22 mouse cellular contexts compared by ENCODE assay signal in genomic region chr8:45776977-45777376, GRCm38 (mm10).
"Had no signal": no experiment of that assay in that cellular context is flagged by ENCODE, and none has a peak within 500 bp of the region (broad histone marks: within the 10 kb centered on the region; RNA-seq: fewer than 3 reads in every experiment).

No protein-coding gene starts in this region.

- H3K27me3 ChIP-seq: limb, embryonic 13.5 days; liver, embryonic 12.5 days; liver, embryonic 15.5 days; lung, embryonic 15.5 days; megakaryocyte, embryonic 14.5 days; midbrain, embryonic 13.5 days; stomach, embryonic 15.5 days had no signal

- H3K4me3 ChIP-seq: limb, embryonic 10.5 days; limb, embryonic 13.5 days; liver, embryonic 12.5 days; liver, embryonic 15.5 days; lung, embryonic 15.5 days; megakaryocyte, embryonic 14.5 days; midbrain, embryonic 10.5 days; midbrain, embryonic 13.5 days; stomach, embryonic 15.5 days had no signal

- DNase-seq: kidney, adult 2 months; kidney, postnatal 25 days; liver; lung, adult 18-20 months; lung, postnatal 10 days; lung, postnatal 36 days; right cerebral cortex, postnatal 14 days; spleen, adult 18-20 months; thymus, adult 18-20 months; thymus, postnatal 36 days had no signal

- H3K4me1 ChIP-seq: limb, embryonic 10.5 days; limb, embryonic 13.5 days; liver, embryonic 12.5 days; liver, embryonic 15.5 days; lung, embryonic 15.5 days; megakaryocyte, embryonic 14.5 days; midbrain, embryonic 10.5 days; midbrain, embryonic 13.5 days; stomach, embryonic 15.5 days had no signal

- H3K9me3 ChIP-seq: limb, embryonic 10.5 days; limb, embryonic 13.5 days; liver, embryonic 12.5 days; liver, embryonic 15.5 days; lung, embryonic 15.5 days; midbrain, embryonic 10.5 days; midbrain, embryonic 13.5 days; stomach, embryonic 15.5 days had no signal

- H3K4me2 ChIP-seq: limb, embryonic 13.5 days; liver, embryonic 12.5 days; liver, embryonic 15.5 days; lung, embryonic 15.5 days; midbrain, embryonic 13.5 days; stomach, embryonic 15.5 days had no signal

- H3K27ac ChIP-seq: kidney, postnatal 0 days; limb, embryonic 10.5 days; limb, embryonic 13.5 days; liver, embryonic 12.5 days; liver, embryonic 15.5 days; lung, embryonic 15.5 days; midbrain, embryonic 10.5 days; midbrain, embryonic 13.5 days; stomach, embryonic 15.5 days had no signal

- H3K9ac ChIP-seq: limb, embryonic 13.5 days; liver, embryonic 12.5 days; liver, embryonic 15.5 days; lung, embryonic 15.5 days; midbrain, embryonic 13.5 days; stomach, embryonic 15.5 days had no signal

- ATAC-seq: intestine, postnatal 0 days; liver, embryonic 12.5 days; midbrain, embryonic 13.5 days; midbrain, embryonic 16.5 days had no signal

- H3K36me3 ChIP-seq: liver, embryonic 12.5 days; lung, embryonic 15.5 days had no signal
